Mouse (Mus musculus) MEL (cell line): ENCODE measurements around the gene Herc4.

Source experiments
- CTCF ChIP-seq, 3 experiments: IDR thresholded peaks in 2 of 3; conservative IDR thresholded peaks in 1 of 3; 2 replicates each; pipeline ENCODE4 v1.5.1; 2011 to 2012; ENCODE audit warnings: low read length in 3 of 3, low read depth in 2 of 3, mild to moderate bottlenecking in 2 of 3, improper control_type of control experiment in 1 of 3, inconsistent platforms in 1 of 3, mixed read lengths in 1 of 3, moderate library complexity in 1 of 3; ENCODE audit not compliant: control insufficient read depth in 1 of 3, insufficient read depth in 1 of 3, poor library complexity in 1 of 3, severe bottlenecking in 1 of 3
- ETS1 ChIP-seq: IDR thresholded peaks from 2 replicates; pipeline ENCODE4 v1.6.1; 2012; ENCODE audit warnings: low read depth, mild to moderate bottlenecking, inconsistent platforms, low read length, improper control_type of control experiment, moderate library complexity

DNA sequence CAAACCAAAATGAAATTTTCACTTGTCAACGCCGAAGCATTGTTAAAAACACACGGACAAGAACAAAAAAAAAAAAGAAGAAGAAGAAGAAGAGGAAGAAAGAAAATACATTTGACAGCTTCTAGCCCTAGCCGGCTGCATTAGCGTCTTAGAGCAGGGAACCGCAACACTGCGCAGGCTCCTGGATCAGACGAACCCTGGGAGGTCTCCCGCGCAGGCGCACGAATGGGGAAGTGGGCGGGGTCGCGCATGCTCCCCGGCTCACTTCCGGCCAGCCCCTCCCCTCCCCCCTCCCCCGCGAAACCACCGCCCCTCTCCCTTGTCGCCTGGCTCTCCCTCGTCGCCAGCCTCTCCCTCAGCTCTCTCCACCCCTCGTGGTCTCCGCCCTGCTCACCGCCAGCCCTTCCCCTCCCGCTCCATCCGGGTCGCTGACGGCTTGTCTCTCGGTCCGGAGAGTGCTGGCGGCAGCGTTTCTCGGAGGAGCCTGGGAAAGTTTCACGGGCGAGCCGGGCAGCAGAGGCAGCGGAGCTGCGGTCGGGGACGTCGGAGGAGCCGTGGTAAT lies at the start of gene Herc4:
- TF ChIP-seq ETS1 (no peak), CTCF (IDR thresholded peaks at IDR 0.05 in 2 of 3, conservative IDR thresholded peaks at IDR 0.05 in 1 of 3; ENCODE audit: control insufficient read depth in 1 of 3, insufficient read depth in 1 of 3, low read depth in 2 of 3, low read length in 3 of 3, poor library complexity in 1 of 3, severe bottlenecking in 1 of 3) (no peak)
